Mouse (Mus musculus) spleen, adult 2 months (tissue): Measurements from ENCODE around the gene Nlgn2. TPM values are rescaled to one million over a fixed set of nuclear protein-coding genes. Genes with fewer than 3 reads are reported as not detected.

Source experiments
- DNase-seq, 2 experiments: peaks; one replicate each; pipeline versions ENCODE4 v3.0.0 to v3.0.0-alpha.2; 2012 to 2021; ENCODE audit warnings: low spot score in 2 of 2, low read depth in 1 of 2
- H3K27ac ChIP-seq: fragments of 200-500 bp; 2 replicates; pipeline ENCODE4 v1.5.1; 2012; ENCODE audit warnings: low read length, inconsistent platforms; ENCODE audit not compliant: insufficient read depth
- H3K27me3 ChIP-seq: fragments of 200-500 bp; 2 replicates; pipeline ENCODE4 v1.6.1; 2012; ENCODE audit warnings: mild to moderate bottlenecking, moderate library complexity, low read length, inconsistent platforms; ENCODE audit not compliant: control insufficient read depth, insufficient read depth
- H3K36me3 ChIP-seq: fragments of 200-500 bp; 2 replicates; pipeline ENCODE4 v1.6.1; 2012; ENCODE audit warnings: mild to moderate bottlenecking, low read length, inconsistent platforms; ENCODE audit not compliant: control insufficient read depth, insufficient read depth
- H3K4me1 ChIP-seq: fragments of 200-500 bp; 2 replicates; pipeline ENCODE4 v1.6.1; 2011; ENCODE audit warnings: inconsistent platforms; ENCODE audit not compliant: control insufficient read depth, insufficient read depth, insufficient read length
- H3K4me3 ChIP-seq: fragments of 200-500 bp; 2 replicates; pipeline ENCODE4 v1.5.1; 2011; ENCODE audit warnings: mild to moderate bottlenecking, inconsistent platforms; ENCODE audit not compliant: insufficient read depth, insufficient read length; ENCODE audit errors: extremely low read depth
- CTCF ChIP-seq: fragments of 200-500 bp; IDR thresholded peaks from 2 replicates; pipeline ENCODE4 v1.5.1; 2011; ENCODE audit warnings: mild to moderate bottlenecking, inconsistent platforms; ENCODE audit not compliant: insufficient read depth, insufficient read length, insufficient replicate concordance; ENCODE audit errors: extremely low read depth
- POLR2A ChIP-seq: fragments of 200-500 bp; IDR thresholded peaks from 2 replicates; pipeline ENCODE4 v1.6.1; 2011; ENCODE audit warnings: low read depth, low read length, inconsistent platforms
- WGBS: fragments of 180-500 bp; shearing (Covaris S2); methylation state at CpG from one replicate; pipeline ENCODE4 v1.1.7; 2018; 5-methylcytosine and 5-hydroxymethylcytosine counted together
- polyA plus RNA-seq: library from polyadenylated mRNA; depleted of rRNA; stranded (reverse); fragments of >200 nt; gene quantifications from 2 replicates; pipeline ENCODE4 v1.2.3, GENCODE M21; 2012

Nlgn2 gene
- polyA plus RNA-seq, 1 experiment: 9.1 TPM

- no peak within 1 kb of the TSS for H3K4me3 ChIP-seq
- no peaks in the 10 kb centered on the region for H3K36me3 ChIP-seq
- H3K27ac ChIP-seq: no peak within 1 kb of the TSS
- 86% methylated on average over 11 of the region's 11 CpGs for WGBS
- H3K4me1 ChIP-seq: peaks cover 5% of the 10 kb centered on the region; the same call in 1 of the 2 replicates
- TF ChIP-seq CTCF: no peak
- no peak for TF ChIP-seq POLR2A
- DNase-seq: no peak
- H3K27me3 ChIP-seq: no peaks in the 10 kb centered on the region
Observed at GRCm38 (mm10) chr11:69877878-69878277, 40.3 kb upstream of the Nlgn2 start, which contains the start of gene Tmem95. TSS of gene Tmem95 (minus strand) at chr11:69878018.

GRCm38 (mm10) chr11:69876867-69877266, 39.3 kb upstream of the Nlgn2 start:
- Histone ChIP-seq H3K27ac (no peak overlapping the region; the same call in 1 of the 2 replicates), H3K4me3 (no peak overlapping the region), H3K27me3 (no peaks in the 10 kb centered on the region), H3K4me1 (peaks cover 5% of the 10 kb centered on the region; the same call in 1 of the 2 replicates), H3K36me3 (no peaks in the 10 kb centered on the region)
- peak; percentile 68 to 80 for DNase-seq
- 3% methylated on average over 12 of the region's 12 CpGs for WGBS
- TF ChIP-seq CTCF: peak; percentile 87
- TF ChIP-seq POLR2A: no peak

GRCm38 (mm10) chr11:69876186-69876585, 38.6 kb upstream of the Nlgn2 start:
- Histone ChIP-seq H3K4me1 (no peaks in the 10 kb centered on the region), H3K4me3 (no peak overlapping the region), H3K27ac (no peak overlapping the region; the same call in 1 of the 2 replicates), H3K27me3 (no peaks in the 10 kb centered on the region), H3K36me3 (no peaks in the 10 kb centered on the region)
- no peak for DNase-seq
- WGBS: 39% methylated on average over 7 of the region's 7 CpGs
- TF ChIP-seq CTCF (no peak), POLR2A (no peak)

- H3K27me3 ChIP-seq: no peaks in the 10 kb centered on the region
- no peak overlapping the region for H3K27ac ChIP-seq
- TF ChIP-seq POLR2A: no peak
- TF ChIP-seq CTCF: no peak
- 84% methylated on average over 4 of the region's 4 CpGs for WGBS
- no peak for DNase-seq
- H3K4me3 ChIP-seq: no peak overlapping the region
- H3K36me3 ChIP-seq: no peaks in the 10 kb centered on the region
- no peaks in the 10 kb centered on the region for H3K4me1 ChIP-seq
Observed at GRCm38 (mm10) chr11:69872451-69872850, 34.9 kb upstream of the Nlgn2 start.

GRCm38 (mm10) chr11:69871822-69872221, 34.2 kb upstream of the Nlgn2 start:
- 86% methylated on average over 7 of the region's 7 CpGs for WGBS
- H3K4me1 ChIP-seq: no peaks in the 10 kb centered on the region
- H3K27ac ChIP-seq: no peak overlapping the region
- TF ChIP-seq CTCF (no peak), POLR2A (no peak)
- no peaks in the 10 kb centered on the region for H3K27me3 ChIP-seq
- no peak for DNase-seq
- H3K4me3 ChIP-seq: no peak overlapping the region
- H3K36me3 ChIP-seq: no peaks in the 10 kb centered on the region

GRCm38 (mm10) chr11:69870289-69871069, 32.9 kb upstream of the Nlgn2 start:
- no peaks in the 10 kb centered on the region for H3K27me3 ChIP-seq
- WGBS: 93% methylated on average over 2 of the region's 2 CpGs

GRCm38 (mm10) chr11:69867335-69867734, 29.8 kb upstream of the Nlgn2 start:
- DNase-seq: no peak
- no peaks in the 10 kb centered on the region for H3K36me3 ChIP-seq
- 82% methylated on average over 9 of the region's 9 CpGs for WGBS
- H3K27ac ChIP-seq: no peak overlapping the region
- no peak overlapping the region for H3K4me3 ChIP-seq
- TF ChIP-seq CTCF: no peak
- no peak for TF ChIP-seq POLR2A
- no peaks in the 10 kb centered on the region for H3K27me3 ChIP-seq
- no peaks in the 10 kb centered on the region for H3K4me1 ChIP-seq

More at GRCm38 (mm10) chr11:69870289-69871069, 32.9 kb upstream of the Nlgn2 start:
- no peak for DNase-seq
- TF ChIP-seq CTCF (no peak), POLR2A (no peak)
- no peak overlapping the region for H3K4me3 ChIP-seq
- no peaks in the 10 kb centered on the region for H3K4me1 ChIP-seq
- H3K36me3 ChIP-seq: no peaks in the 10 kb centered on the region
- no peak overlapping the region for H3K27ac ChIP-seq
